Mouse (Mus musculus): ENCODE measurements at regions not wholly inside any gene's neighbourhood (a gene's known extent, or its start where the extent isn't known, plus 50 kb on each side); places are given as distances from the start of the nearest gene placed in this dataset.

DNA sequence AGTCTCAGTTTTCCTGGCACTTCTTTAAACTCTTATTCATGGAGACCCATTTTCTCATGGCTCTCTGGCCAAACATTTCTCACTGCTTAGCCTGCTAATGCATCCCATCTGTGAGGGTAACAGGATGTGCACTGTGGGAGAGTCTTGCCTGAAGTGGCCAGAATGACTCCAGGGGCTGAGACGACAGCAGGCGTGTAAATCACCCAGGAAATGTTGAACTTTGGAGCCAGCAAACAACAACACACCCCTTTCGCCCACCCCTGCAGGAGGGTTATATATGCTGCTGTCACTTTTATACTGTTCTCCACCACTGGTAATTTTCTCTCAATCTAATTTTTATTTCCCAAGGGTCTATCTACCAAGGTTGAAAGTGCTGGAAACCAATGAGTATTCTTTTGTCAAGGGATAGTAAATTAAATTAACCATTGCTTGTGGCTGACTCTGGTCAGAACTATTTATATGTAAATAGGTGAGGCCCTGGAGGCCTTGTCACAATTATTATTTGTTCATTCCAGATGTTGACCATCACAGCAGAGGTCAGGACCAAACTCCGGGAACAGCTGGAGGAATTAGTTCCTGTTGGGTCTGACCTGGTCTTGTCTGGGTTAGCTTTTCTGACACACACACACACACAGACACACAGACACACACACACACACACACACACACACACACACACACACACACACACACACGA is 378.2 kb downstream of the Nucb2 start:
- DNase-seq: no peak

DNA sequence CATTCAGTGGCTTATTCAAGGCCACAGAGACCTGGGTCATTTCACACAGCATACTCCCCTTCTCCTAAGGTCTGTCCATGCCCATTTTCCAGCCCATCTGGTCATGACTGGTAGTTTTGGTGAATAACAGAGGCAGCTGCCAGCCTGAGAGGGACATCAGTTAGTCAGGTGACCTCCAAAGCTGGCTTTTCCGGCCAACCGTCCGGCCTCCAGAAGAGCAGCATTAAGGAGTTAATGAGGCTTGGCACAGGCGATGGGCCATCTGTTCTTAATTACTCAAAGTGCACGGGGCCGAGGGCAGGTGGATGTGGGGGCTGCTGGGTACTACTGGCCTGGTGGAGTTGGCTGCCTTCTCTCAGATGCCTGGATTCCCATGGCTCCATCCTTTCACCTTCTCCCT is 389.7 kb downstream of the Nucb2 start:
- no peak for DNase-seq

GRCm38 (mm10) chr7:116915797-116916196 is 411.6 kb downstream of the Nucb2 start:
- no peak for DNase-seq

DNA sequence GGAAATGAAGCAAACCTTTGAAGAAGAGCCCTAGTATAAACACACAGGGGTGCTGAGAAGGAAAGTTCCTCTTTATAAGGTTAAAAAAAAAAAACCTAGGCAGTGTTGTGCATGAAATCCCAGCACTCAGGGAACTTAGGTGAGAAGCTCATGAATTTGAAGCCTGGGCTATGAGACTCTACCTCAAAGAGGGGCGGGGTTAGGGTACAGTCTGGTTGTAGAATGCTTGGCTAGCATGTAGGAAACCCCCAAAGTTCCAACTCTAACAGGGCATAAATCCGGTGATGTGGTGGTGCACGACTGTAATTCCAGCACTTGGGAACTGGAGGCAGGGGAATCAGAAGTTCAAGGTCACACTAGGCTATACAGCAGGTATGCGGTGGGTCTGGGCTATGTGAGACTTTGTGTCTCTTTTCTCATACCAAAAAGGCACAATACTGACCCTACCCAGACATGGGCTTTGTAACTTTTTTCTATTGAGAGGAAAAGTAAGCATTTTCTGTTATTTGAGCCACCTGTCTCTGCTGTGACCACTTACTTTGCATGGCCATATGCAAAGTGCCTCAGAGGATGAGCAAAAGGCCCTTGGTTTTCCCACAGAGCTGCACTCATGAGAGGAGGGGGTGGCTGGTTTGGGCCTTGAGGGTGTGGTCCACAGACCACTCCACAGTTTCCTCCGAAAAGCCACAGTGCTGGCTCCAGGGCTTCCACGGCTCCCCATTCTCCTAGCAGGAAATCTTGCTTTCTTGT is 413.9 kb downstream of the Nucb2 start:
- DNase-seq: no peak

DNA sequence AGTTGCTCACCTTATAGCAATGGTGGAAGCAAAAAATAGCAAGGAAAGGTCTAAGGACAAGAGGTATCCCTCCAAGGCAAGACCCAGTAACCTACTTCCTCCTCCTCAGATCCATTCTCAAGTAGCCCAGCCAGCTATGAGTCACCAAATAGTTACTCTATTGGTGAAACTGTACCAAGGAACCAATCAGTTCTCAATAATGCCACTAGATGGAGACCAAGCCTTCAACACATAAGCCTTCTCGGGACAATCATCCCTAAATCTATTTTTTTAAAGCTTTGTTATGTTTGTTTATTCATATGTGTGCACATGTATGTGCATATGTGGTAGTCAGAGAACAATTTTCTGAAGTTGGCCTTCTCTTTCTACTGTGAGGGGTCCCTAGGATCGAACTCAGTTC is 434.3 kb upstream of the Xylt1 start:
- no peak for DNase-seq

GRCm38 (mm10) chr7:116959196-116959895 is 421.4 kb upstream of the Xylt1 start:
- no peak for DNase-seq

- no peak for DNase-seq
Measured at GRCm38 (mm10) chr7:116963839-116964238, 416.9 kb upstream of the Xylt1 start.

- DNase-seq: no peak
Measured at GRCm38 (mm10) chr7:116991351-116991750, 389.4 kb upstream of the Xylt1 start.

DNA sequence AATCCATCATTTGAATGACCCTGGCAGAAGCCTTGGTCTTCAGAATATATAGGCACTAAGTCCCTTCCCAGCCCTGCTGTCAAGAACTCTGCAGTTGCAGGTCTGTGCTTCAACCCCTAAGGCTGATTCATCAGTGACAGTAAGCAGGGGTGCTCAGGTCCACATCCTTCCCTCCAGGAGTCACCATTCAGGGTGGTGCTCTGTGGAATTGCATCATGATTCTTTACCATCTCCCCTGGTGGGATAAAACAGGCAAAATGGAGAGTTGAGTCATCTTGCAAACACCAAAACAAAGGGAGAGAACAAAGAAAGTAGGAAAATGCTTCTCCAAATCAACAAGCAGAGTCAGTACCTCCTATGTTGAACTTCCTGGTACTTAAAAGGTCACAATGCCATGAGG is 388.6 kb upstream of the Xylt1 start:
- no peak for DNase-seq

DNA sequence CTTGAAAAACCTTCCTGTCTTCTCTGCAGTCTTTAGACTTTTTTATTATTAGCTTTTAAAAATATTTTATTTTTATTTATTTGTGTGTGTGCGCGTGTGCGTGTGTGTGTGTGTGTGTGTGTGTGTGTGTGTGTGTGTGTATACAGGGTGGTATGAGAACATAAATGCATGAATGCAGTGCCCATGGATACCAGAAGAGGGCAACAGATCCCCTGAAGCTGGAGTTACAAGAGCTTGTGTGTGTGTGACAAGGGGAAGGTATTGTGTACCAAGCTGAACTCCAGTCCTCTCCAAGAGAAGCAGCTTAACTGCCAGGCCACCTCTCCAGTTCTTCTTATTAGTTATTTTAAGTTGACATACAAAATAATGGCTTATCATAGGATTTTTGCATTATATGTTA is 385.0 kb upstream of the Xylt1 start:
- DNase-seq: no peak

GRCm38 (mm10) chr7:117003167-117003566 is 377.6 kb upstream of the Xylt1 start:
- DNase-seq: no peak

- no peak for DNase-seq
Measured at GRCm38 (mm10) chr7:117018349-117018748, 362.4 kb upstream of the Xylt1 start.

DNA sequence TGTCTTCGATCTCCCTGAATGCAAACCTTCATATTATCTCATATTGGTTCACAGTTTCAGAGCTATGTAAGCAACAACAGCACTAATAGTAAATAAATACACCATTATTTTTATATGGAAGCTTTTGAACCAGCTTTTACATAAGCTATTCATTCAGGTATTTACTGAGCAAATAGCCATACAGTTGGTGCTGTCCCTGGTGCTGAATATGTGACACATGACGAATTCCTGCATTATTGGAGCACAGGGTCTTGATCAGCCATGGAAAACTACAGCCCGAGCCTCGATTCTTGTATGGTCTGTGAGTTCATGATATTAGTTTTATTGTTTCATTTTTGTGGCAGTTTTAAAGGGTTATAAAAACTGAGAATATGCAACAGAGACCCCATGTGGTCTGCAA is 359.1 kb upstream of the Xylt1 start:
- DNase-seq: no peak

DNA sequence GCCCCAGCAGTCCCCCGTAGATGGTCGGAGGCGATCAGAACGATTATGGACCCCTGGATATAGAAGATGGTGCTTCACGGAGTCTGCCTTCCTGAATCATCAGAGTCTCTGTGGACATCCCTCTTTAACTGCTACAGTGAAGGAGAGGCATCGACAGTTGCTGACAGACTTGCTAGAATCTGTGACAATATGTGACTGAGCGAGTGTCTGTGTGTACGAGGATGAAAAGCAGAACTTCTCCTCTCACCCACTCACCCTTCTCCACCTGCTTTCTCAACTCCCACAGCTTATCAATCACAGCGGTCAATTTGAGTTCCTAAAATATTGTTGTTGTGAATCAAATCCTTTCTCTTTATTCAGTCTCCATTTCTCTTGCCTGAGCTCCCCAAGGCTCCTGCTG is 335.9 kb upstream of the Xylt1 start:
- DNase-seq: no peak

DNA sequence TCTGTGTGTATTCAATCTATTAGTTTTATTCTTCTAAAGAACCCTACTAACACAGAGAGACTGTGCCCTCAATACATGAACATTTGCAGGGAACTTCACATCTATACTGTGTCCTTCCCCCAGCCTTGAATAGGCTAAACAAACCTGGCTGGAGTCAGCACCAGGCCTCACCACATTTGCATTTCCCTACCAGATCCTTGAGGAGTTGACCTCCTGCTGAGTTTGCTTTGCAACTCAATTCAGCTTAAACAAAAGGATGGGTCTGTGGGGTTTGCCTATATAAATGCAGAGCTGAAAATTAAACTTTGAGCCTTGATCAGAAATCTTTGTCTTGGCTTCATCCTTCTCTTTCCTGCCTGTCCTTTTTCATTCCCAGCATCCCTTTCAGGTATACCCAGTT is 331.5 kb upstream of the Xylt1 start:
- no peak for DNase-seq

- no peak for DNase-seq
Measured at GRCm38 (mm10) chr7:117065771-117066170, 315.0 kb upstream of the Xylt1 start.

DNA sequence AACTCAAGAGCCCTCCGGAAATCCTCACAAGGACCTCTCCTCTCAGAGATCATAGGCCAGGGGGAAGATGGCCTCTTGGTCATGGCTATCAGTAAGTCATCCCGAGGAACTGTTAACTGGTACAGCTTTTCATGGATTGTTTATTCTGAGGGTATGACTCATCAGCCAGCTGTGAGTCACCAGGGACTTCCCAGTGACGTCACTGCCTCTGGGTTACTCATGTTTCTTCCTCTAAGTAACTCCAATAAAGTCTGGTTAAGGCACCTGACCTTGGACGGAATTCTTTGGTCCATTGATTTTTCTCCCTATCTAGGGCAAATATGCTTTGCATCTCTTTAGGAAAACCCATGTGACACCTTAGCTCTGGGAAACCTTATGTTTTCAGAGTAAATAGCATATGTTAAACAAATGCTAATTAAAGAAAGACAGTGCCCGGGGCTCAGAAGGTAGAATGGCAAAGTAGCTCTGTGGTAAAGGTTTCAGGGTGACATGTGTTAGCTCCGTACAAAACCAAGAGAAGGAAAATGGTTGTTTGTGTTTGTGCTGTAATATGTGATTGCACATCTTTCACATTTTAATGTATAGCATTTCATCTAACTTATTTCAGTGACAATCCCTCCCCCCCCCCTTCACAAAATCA is 289.7 kb upstream of the Xylt1 start:
- no peak for DNase-seq

DNA sequence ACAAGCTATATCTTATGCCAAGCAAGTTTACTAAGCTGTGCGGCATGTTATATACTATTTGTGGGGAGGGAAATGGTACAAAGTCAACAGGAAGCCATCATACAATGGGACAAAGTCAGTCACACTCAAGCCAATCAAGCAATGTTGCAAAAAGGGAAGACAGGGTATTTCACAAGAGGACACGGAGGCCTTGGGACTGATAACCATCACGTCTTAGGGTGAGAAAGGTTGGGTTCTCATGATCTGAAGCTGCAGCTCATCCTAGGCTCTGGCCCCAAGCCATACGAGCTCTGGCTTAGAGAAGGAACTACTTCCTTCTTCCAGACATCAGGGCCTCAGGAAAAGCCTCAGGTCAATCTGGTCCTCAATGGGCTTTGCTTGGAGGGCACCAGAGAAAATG is 287.9 kb upstream of the Xylt1 start:
- DNase-seq: no peak

- no peak for DNase-seq
Measured at GRCm38 (mm10) chr7:117097618-117098017, 283.2 kb upstream of the Xylt1 start.

GRCm38 (mm10) chr7:117099041-117099440 is 281.7 kb upstream of the Xylt1 start:
- DNase-seq: no peak

DNA sequence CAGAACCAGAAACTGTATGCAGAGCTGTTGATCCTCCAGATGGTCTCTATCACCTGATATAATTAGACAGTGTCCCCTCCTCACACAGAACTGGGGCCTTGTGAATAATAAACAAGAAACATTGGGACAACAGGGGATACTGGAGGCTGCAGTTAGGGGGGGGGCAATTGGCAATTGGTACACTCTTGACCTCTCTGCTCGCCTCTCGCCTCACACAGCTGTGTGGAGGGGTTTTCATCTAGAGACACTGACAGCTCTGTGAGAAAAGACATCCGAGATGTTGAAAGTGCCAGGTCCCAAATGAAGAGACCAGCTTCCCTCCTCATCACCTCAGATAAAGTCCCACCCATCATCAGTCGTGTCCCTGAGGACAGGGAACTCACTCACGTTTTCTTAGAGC is 277.7 kb upstream of the Xylt1 start:
- DNase-seq: no peak

GRCm38 (mm10) chr7:117106691-117107191 is 274.0 kb upstream of the Xylt1 start:
- no peak for DNase-seq

DNA sequence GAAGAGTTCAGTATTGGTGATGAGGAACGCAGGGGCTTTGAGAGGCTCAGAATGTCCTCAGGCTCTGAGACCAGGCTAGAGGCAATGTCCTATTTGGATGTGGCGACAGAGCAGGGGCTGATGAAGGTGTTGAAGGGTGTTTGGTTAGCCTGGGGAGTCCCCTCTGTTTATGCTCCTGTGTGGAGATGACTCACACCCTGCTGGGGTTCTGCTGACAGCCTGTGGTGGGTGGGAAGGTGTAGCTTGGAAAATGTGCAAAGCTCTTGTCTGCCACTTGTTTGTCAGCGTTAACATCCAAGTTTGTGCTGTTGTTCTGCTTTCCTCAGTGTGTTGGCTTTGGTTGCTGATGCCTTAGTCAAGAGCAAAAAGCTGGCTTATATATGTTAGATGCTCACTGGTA is 272.4 kb upstream of the Xylt1 start:
- DNase-seq: no peak

Data from thymus, adult 18-20 months (tissue).